ENCODE assay signal across 9 mouse cellular contexts in genomic region chr3:82364988-82365387, GRCm38 (mm10). TPM values are rescaled to one million over a fixed set of nuclear protein-coding genes. Genes with fewer than 3 reads are reported as not detected.
DNase-seq lines count a peak whose midpoint lies in the region; ATAC-seq and TF ChIP-seq lines count a peak whose summit lies in the region.
"Had no signal": no experiment of that assay in that cellular context is flagged by ENCODE, and none has a peak within 500 bp of the region (broad histone marks: within the 10 kb centered on the region; RNA-seq: fewer than 3 reads in every experiment).

No protein-coding gene starts in this region.

- no peaks in the 10 kb centered on the region for H3K9me3 ChIP-seq in limb, embryonic 11.5 days (ENCODE audit: control insufficient read depth, low read length)
- no peaks in the 10 kb centered on the region for H3K9me3 ChIP-seq in heart, embryonic 12.5 days (replicated peaks)

- H3K4me1 ChIP-seq in cortical plate, adult 2 months (ENCODE audit: control insufficient read depth, insufficient read depth, low read length) = peaks cover 7% of the 10 kb centered on the region
- no peaks in the 10 kb centered on the region for H3K4me1 ChIP-seq in limb, embryonic 11.5 days (ENCODE audit: control insufficient read depth, insufficient read depth, low read length)
- peaks cover 8% of the 10 kb centered on the region; the same call in 1 of the 2 replicates for H3K4me1 ChIP-seq in heart, embryonic 12.5 days (replicated peaks)

- H3K27ac ChIP-seq in left cerebral cortex, adult 2 months = peak overlapping the region; percentile 44
- H3K27ac ChIP-seq in cortical plate, adult 2 months (ENCODE audit: insufficient read depth, low read length) = no peak overlapping the region
- no peak overlapping the region for H3K27ac ChIP-seq in limb, embryonic 11.5 days (replicated peaks; ENCODE audit: low read depth, low read length)
- H3K27ac ChIP-seq in heart, embryonic 12.5 days (ENCODE audit: poor library complexity, severe bottlenecking) = no peak overlapping the region

- no peak overlapping the region for H3K9ac ChIP-seq in limb, embryonic 11.5 days (ENCODE audit: low read length)
- H3K9ac ChIP-seq in heart, embryonic 12.5 days = no peak overlapping the region

- no peaks in the 10 kb centered on the region for H3K27me3 ChIP-seq in limb, embryonic 11.5 days (ENCODE audit: control insufficient read depth, insufficient read depth, low read length)
- H3K27me3 ChIP-seq in splenic B cell, adult 2 months (ENCODE audit: control insufficient read depth, insufficient read depth, low read length, poor library complexity, severe bottlenecking) = no peaks in the 10 kb centered on the region
- H3K27me3 ChIP-seq in heart, embryonic 12.5 days (replicated peaks) = no peaks in the 10 kb centered on the region

- TF ChIP-seq POLR2A in cortical plate, adult 2 months (IDR thresholded peaks at IDR 0.05; ENCODE audit: extremely low read depth, insufficient read depth, low read length) = no peak

- no peak for ATAC-seq in limb, embryonic 11.5 days (ENCODE audit: insufficient number of reproducible peaks, low FRiP score, low TSS enrichment, low read depth)
- ATAC-seq in heart, embryonic 12.5 days (ENCODE audit: insufficient number of reproducible peaks, low FRiP score) = no peak

- intact Hi-C loops in left cerebral cortex, adult 2 months (cut with DNase I) = loop anchor here (1.0 to 5.0 kb wide), 3 partner anchors 287 to 492 kb away; no protein-coding TSS in a partner anchor
- intact Hi-C loops in left cerebral cortex, postnatal 4 days (cut with DNase I) = loop anchor here (2.0 kb wide), 1 partner anchor 494 kb away; no protein-coding TSS in a partner anchor

- DNase-seq in left cerebral cortex, adult 2 months (ENCODE audit: extremely low spot score in 1 of 2, low spot score in 2 of 2) = peak in 1 of 2 experiments; percentile 12
- no peak for DNase-seq in left cerebral cortex, postnatal 4 days
- peak; percentile 14 for DNase-seq in MEL-GATA-1-ER (ENCODE audit: extremely low read depth, low read depth)
- DNase-seq in limb, embryonic 11.5 days (ENCODE audit: low spot score) = peak; percentile 36
- DNase-seq in splenic B cell, adult 2 months (ENCODE audit: low read depth, low spot score) = peak; percentile 53
- DNase-seq in right cerebral cortex, postnatal 25 days = no peak

- peak; percentile 86 for TF ChIP-seq CTCF in left cerebral cortex, adult 2 months (IDR thresholded peaks at IDR 0.05)
- peak; percentile 83 for TF ChIP-seq CTCF in cortical plate, adult 2 months (IDR thresholded peaks at IDR 0.05; ENCODE audit: extremely low read depth, insufficient read depth, low read length)

- 60% methylated on average over 4 of the region's 4 CpGs for WGBS in limb, embryonic 11.5 days
- 29% methylated on average over 4 of the region's 4 CpGs for WGBS in heart, embryonic 12.5 days

- H3K4me2 ChIP-seq in limb, embryonic 11.5 days (ENCODE audit: low read depth, severe bottlenecking) = no peak overlapping the region
- no peak overlapping the region for H3K4me2 ChIP-seq in heart, embryonic 12.5 days

- H3K4me3 ChIP-seq in left cerebral cortex, adult 2 months = no peak overlapping the region
- H3K4me3 ChIP-seq in cortical plate, adult 2 months (ENCODE audit: insufficient read depth, low read length) = no peak overlapping the region
- H3K4me3 ChIP-seq in limb, embryonic 11.5 days (ENCODE audit: low read depth, low read length) = no peak overlapping the region
- no peak overlapping the region for H3K4me3 ChIP-seq in heart, embryonic 12.5 days
- H3K4me3 ChIP-seq: myocyte had no signal

- no peaks in the 10 kb centered on the region for H3K36me3 ChIP-seq in limb, embryonic 11.5 days (ENCODE audit: control insufficient read depth, insufficient read depth, low read length)
- no peaks in the 10 kb centered on the region for H3K36me3 ChIP-seq in splenic B cell, adult 2 months (ENCODE audit: control insufficient read depth, insufficient read depth, low read length, poor library complexity, severe bottlenecking)
- peaks cover 16% of the 10 kb centered on the region for H3K36me3 ChIP-seq in heart, embryonic 12.5 days

RNA-seq across cellular contexts. Expression of gene Map9, which starts 7.1 kb away (rescaled TPM):
- total RNA-seq in left cerebral cortex, adult 2 months (2021) = 10 to 100 TPM; 94.8 TPM
- 100 to 1,000 TPM; 145 to 155 TPM for total RNA-seq in left cerebral cortex, postnatal 4 days (2021)
- 37.4 and 40.2 TPM in 2 replicates for polyA plus RNA-seq in cortical plate, adult 2 months (2012; rRNA removed)
- polyA plus RNA-seq in limb, embryonic 11.5 days (2014; fragmentation: Nextera tagmentation; extraction: Ambion mirVana) = 10.0 and 10.4 TPM in 2 replicates
- 5.7 and 7.0 TPM in 2 replicates for polyA plus RNA-seq in heart, embryonic 12.5 days (2016; fragmentation: Nextera tagmentation; extraction: Ambion mirVana)

Comparison
In these comparisons a context has a peak if more than half of its experiments do, and no peak if none do; other contexts are left out.
1. DNase-seq: peak in MEL-GATA-1-ER (single experiment), limb, embryonic 11.5 days (single experiment) and splenic B cell, adult 2 months (single experiment); none in left cerebral cortex, postnatal 4 days (single experiment) and right cerebral cortex, postnatal 25 days (single experiment).